Mouse (Mus musculus) intestine, postnatal 0 days (tissue): ENCODE measurements at regions not wholly inside any gene's neighbourhood (a gene's known extent, or its start where the extent isn't known, plus 50 kb on each side); places are given as distances from the start of the nearest gene placed in this dataset.

Source experiments
- ATAC-seq: fragments of 200-750 bp; cut with Nextera tagmentation; 2 replicates; pipeline ENCODE4 v1.8.0; 2017; ENCODE audit warnings: mild to moderate bottlenecking, moderate TSS enrichment, moderate library complexity
- H3K27ac ChIP-seq: fragments of 300-500 bp; sonication (generic); 2 replicates; pipeline ENCODE4 v1.5.1; 2014; ENCODE audit warnings: mild to moderate bottlenecking, low read depth, low read length, moderate library complexity
- H3K27me3 ChIP-seq: fragments of 300-500 bp; sonication (generic); replicated peaks from 2 replicates; pipeline ENCODE4 v1.6.1; 2014; ENCODE audit warnings: low read length, mixed read lengths; ENCODE audit not compliant: control insufficient read depth, insufficient read depth
- H3K36me3 ChIP-seq: fragments of 300-500 bp; sonication (generic); 2 replicates; pipeline ENCODE4 v1.6.1; 2014; ENCODE audit warnings: mild to moderate bottlenecking, moderate library complexity; ENCODE audit not compliant: control insufficient read depth, insufficient read depth
- H3K4me1 ChIP-seq: fragments of 300-500 bp; sonication (generic); replicated peaks from 2 replicates; pipeline ENCODE4 v1.6.1; 2014; ENCODE audit warnings: antibody characterized with exemption, low read length, mixed read lengths; ENCODE audit not compliant: control insufficient read depth, insufficient read depth
- H3K4me2 ChIP-seq: fragments of 300-500 bp; sonication (generic); replicated peaks from 2 replicates; pipeline ENCODE4 v1.6.1; 2014; ENCODE audit warnings: low read depth, mild to moderate bottlenecking, moderate library complexity
- H3K4me3 ChIP-seq: fragments of 300-500 bp; sonication (generic); 2 replicates; pipeline ENCODE4 v1.5.1; 2014; ENCODE audit warnings: low read depth, low read length
- H3K9ac ChIP-seq: fragments of 300-500 bp; sonication (generic); 2 replicates; pipeline ENCODE4 v1.6.1; 2014; ENCODE audit warnings: mild to moderate bottlenecking, low read depth, low read length
- H3K9me3 ChIP-seq: fragments of 300-500 bp; sonication (generic); 2 replicates; pipeline ENCODE4 v1.6.1; 2016; ENCODE audit warnings: mixed run types; ENCODE audit not compliant: control insufficient read depth
- CTCF ChIP-seq: sonication (generic); IDR thresholded peaks from 2 replicates; pipeline ENCODE4 v1.5.1; 2016; ENCODE audit warnings: low read depth, mild to moderate bottlenecking, control low read depth, antibody characterized with exemption, moderate library complexity
- WGBS: fragments of 180-500 bp; shearing (Covaris S2); extraction: QIAGEN DNeasy Blood & Tissue Kit; methylation state at CpG from one replicate; pipeline ENCODE4 v1.1.7; 2014; 5-methylcytosine and 5-hydroxymethylcytosine counted together

- ATAC-seq: no peak
- Histone ChIP-seq H3K4me3 (no peak overlapping the region), H3K9me3 (no peaks in the 10 kb centered on the region), H3K27me3 (no peaks in the 10 kb centered on the region), H3K4me2 (no peak overlapping the region), H3K9ac (no peak overlapping the region), H3K4me1 (no peaks in the 10 kb centered on the region), H3K27ac (no peak overlapping the region), H3K36me3 (no peaks in the 10 kb centered on the region)
- WGBS: 92% methylated on average over 2 of the region's 2 CpGs
- no peak for TF ChIP-seq CTCF
These were observed 51.6 kb upstream of the BC052040 start for GRCm38 (mm10) chr2:115529878-115530277.
